Mouse (Mus musculus) v-Abl transformed pro-B cells (cell line): ENCODE results near the gene St8sia1.
"Not testable (repeated sequence)": the region's sequence is repeated elsewhere in the genome, so short reads cannot be mapped to it uniquely, and the experiment has no call there.

Experiments used
- in situ Hi-C, 2 experiments: fragments of 400-800 bp; cut with MboI; formaldehyde crosslinking; loops; one replicate each; pipeline ENCODE4 v1.15.1; 2025; ENCODE audit not compliant: unreplicated experiment in 2 of 2

St8sia1 gene

DNA sequence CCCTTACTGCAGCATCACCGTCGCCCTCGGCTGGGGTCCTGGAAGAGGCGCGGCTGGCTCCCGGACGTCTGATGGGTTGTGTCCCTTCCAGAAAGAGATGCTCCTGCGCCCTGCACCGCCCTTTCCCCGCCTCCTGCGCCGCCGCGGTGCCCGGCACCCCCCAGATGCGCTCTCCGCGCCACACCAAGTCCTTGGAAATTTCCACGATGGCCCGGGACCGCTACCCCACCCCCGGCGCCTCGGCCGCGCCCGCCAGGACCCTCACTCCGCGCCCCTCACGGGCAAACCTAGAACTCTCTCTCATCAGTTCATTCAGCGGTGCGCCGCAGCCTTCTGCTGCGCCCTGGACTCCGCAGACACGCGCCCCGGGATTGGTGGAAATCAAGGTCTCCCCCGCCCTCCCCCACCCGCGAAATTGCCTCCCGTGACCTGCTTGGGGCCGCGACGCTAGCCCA, at the start of gene St8sia1:
Gene St8sia1, minus strand, starts transcription at position 377 of the 455 bp plus-strand sequence.
- in situ Hi-C loops: no loop called here

DNA sequence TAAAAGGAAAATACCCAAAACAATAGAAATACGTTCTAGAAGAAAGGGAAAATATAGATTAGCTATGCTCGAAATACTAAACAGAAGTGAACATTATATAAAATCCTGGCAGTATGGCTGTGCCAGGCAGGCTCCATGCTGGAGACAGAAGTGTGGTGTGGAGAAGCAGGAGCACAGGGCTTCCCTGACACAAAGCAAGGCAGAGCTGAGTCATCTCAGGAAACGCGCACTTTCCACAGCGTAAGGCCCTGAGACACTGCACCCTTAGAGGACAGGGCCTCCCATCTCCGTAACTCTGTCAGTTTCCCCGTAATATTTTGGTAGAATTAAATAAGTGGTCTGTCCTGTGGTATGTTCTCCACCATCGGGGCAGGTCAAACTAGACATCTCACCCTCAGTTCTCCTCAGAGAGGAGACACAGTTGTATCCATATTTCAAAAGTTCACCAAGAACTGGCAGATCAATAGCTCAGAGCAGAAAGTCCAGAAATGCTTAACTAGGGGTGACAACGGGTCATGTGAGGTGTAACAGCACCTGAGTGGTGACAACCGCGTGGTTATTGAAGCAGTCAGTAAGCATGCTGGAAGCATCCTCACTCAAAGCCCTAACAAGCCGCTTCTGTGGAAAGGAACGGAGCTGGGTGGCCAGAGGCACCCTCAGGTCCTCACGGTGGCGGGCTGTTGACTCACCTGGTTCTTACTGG, 48.4 kb upstream of the St8sia1 start:
- in situ Hi-C loops: no loop called here

DNA sequence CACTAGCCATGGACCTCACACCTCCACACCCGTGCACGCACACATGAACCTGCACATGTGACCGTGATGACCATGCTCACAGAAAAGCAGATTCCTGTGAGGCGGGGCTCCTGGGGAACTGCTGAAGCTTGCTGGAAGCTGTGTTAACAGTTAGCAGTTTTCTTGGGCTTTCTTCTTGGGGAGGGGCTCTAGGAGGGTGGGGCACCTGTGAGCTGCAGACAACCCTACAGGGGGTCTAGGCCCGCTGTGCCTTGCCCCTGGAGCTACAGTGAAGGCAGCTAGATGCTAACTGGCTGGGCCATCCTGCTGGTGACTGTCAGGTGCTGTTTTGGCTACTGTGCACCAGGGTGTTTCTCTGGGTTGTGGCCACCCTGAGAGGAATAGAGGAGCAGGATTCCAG, 44.6 kb upstream of the St8sia1 start:
- in situ Hi-C loops: no loop called here

DNA sequence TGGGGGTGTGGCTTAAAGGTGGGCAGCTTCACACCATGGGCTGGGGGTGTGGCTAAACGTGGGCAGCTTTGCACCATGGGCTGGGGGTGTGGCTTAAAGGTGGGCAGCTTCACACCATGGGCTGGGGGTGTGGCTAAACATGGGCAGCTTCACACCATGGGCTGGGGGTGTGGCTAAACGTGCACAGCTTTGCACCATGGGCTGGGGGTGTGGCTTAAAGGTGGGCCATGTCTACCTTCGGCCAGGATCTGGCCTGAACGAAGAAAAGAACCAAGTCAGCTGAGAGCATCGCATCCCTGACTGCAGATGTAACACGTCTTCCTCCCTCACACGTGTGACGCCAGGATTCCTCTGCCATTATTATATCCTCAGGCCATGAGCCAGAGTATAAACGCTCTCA, 41.0 kb upstream of the St8sia1 start:
- in situ Hi-C loops: not testable (repeated sequence)

DNA sequence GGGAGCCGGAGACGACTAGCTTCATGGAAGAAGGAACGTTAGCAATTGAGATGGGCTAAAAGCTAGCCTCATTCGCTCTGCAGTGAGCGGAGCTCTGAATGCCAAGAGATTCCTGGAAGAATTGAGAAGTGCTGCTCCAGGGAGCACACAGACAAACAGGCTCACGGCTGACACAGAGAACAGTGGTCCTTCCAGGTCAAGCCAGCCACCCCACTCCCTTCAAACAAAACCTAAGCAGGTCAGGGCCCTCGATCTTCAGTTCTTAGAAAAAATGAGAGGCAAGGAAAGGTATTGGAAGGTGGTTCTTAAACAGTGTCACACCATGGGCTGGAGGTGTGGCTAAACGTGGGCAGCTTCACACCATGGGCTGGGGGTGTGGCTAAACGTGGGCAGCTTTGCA, 40.5 kb upstream of the St8sia1 start:
- in situ Hi-C loops: no loop called here

DNA sequence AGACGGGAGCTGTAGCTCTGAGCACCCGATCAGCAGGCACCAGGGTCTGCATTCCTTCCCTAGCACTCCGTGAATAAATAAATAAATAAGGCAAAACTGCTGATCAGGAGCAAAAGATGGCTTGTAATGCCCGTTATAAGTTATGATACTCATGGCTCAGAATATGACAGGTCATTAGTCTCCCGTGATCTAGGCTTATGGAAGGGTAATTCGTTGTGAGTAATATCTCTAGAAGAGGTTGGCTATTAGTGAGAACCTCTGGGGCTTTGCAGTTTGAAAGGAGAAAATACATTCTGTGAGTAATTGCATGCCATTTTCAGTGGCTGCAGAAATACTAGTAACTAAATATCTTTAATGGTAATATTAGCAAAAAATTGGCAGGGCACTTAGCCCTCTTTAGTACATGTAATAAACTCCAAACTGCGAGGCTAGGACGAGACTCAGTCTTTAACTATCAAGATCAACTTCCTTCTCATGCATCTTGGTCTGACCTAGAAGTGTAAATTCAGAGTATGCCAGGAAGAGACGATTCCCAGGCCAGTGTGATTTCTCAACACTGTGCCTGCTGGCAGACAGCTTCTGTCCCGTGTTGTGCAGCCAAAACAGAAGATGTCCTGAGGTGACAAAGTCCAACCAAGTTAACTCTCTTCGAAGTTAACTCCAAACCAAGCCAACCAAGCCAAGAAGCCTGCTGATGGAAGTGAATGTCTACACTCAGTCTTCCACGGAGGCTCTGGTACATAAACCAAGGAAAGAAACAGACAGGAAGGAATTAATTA, 34.2 kb upstream of the St8sia1 start:
- in situ Hi-C loops: loop anchor here in 1 of 2 experiments (25.0 kb wide), 1 partner anchor 1964 kb away; no protein-coding TSS in a partner anchor

DNA sequence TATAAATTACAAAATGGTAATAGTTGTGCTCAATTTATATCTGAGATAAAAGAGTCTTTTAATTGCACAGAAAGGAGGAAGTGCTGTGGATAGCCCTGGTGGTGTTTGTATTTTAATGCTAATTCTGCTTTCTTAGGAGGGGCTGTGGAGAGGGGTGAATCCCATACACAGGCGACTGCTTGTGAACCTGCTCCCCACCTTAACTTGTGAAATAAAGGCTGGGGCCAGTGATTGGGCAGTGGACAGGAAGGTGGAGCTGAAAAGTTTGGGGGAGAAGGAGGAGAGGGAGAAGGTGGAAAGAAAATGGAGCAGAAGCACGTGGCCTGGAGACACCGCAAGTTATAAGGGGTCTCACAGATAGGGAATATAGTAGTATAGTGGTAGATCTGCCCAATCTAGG, 32.6 kb upstream of the St8sia1 start:
- in situ Hi-C loops: loop anchor here in 1 of 2 experiments (25.0 kb wide), 1 partner anchor 1965 kb away; no protein-coding TSS in a partner anchor

DNA sequence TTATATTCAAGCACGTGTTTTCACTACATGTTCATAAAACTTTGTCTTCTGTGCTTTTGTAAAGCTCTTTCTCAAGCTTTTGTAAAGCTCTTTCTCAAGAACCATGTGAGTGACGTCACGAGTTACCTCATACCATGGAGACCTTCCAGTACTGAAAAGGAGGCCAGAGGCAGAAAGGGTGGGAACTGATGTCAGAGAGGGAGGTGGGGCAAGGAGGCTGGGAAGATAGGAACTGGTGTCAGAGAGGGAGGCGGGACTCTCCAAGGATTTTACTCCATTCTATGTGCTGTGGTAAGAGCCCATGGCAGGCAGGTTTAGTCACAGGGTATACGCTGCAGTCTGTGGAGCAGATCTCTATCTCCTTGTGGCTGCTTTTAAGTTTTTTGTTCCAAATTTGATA, 31.3 kb upstream of the St8sia1 start:
- in situ Hi-C loops: loop anchor here in 1 of 2 experiments (25.0 kb wide), 1 partner anchor 1967 kb away; no protein-coding TSS in a partner anchor

DNA sequence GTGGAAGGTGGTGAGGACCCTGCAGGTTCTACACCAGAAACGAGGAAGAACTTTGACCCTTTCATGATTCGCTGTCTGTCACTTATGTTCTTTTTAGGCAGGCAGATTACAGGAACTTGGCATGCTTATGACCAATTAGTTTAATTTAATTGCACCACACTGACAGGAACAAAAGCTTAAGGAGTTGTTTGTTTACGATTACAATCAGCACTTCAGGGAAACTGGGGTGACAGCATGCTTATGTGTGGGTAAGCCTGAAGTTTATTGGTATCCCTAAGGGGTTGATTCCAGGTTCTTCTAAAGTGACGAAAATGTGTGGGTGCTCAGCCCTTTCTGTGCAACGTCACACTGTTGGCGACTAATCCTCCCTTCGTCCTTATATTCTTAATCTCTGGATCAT, 30.6 kb upstream of the St8sia1 start:
- in situ Hi-C loops: loop anchor here in 1 of 2 experiments (25.0 kb wide), 1 partner anchor 1967 kb away; no protein-coding TSS in a partner anchor

DNA sequence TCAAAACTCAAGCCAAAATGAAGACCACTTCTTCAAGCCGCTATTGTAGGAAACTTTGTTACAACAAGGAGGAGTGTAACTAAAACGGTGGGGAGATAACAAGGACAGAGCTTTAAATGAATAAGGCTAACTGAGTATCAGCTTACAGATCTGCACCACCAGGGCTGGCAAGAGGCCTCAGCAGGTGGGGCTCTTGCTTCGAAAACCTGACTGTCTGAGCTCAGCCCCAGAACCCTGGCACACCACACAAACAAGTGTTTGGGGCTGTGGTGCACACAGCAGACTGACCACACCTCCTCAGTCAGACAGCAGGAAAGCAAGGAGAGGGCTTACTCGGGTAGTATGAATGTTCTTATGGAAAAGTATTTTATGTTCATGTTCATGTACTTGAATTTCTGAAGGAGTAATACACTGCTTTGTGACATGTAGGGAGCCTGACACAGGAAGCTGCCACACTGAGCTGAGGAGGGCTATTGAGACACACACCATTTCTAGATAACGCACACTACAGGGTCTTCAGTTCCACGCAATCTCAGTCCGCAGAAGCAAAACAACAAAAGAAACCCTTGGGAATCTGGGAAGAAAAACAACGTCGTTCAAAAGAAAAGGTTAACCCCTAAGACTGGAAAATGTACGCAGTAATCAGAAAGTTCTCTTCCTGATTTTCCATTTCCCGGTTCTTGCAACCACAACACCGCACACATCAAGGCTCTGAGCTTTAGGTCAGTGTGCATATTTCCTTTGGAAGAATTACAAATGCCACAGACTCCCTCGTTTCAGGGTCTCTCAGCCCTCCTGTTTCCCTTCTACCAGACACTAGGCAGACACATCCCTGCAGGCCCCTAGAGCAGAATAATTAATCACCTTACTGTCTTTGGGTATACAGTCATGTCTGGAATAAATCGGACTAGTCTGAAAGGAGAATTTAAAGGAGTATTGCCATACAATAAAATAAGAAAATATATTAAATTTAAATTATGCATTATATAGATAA, 29.8 kb upstream of the St8sia1 start:
- in situ Hi-C loops: loop anchor here in 1 of 2 experiments (25.0 kb wide), 1 partner anchor 1968 kb away; no protein-coding TSS in a partner anchor

DNA sequence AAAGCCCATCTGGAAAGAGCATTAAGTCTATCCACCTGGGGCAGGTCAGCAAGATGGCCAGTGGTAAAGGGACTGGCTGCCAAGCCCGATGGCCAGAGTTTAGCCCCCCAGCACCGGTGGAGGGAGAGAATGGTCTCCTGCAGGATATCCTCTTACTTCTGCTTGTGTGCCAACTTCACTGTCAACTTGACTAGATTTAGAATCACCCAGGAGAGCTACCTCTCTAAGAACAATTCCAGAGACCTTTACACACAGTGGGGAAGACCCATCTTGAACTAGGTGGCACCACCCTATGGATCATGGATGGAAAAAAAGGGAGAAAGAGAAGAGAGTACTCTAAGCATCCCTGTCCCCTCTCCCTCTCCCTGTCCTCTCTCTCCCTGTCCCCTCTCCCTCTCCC, 28.7 kb upstream of the St8sia1 start:
- in situ Hi-C loops: loop anchor here in 1 of 2 experiments (25.0 kb wide), 1 partner anchor 1969 kb away; no protein-coding TSS in a partner anchor

DNA sequence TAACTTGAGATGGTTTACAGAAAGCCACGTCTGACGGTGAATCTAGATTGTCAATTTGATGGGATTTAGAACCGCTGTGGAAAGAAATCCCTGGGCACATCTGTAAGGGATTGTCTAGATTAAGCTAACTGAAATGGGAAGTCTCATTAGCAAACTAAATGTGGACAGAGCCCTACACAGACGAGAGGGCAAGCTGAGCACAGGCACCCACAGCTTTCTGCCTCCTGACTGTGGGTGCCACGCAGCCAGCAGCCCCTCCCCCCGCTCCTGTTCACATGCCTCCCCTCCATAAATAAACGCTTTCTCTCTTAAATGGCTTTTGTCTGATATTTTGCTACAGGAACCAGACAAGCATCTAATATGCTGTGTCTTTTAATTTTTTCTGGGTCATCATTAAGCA, 27.8 kb upstream of the St8sia1 start:
- in situ Hi-C loops: loop anchor here in 1 of 2 experiments (25.0 kb wide), 1 partner anchor 1970 kb away; no protein-coding TSS in a partner anchor

DNA sequence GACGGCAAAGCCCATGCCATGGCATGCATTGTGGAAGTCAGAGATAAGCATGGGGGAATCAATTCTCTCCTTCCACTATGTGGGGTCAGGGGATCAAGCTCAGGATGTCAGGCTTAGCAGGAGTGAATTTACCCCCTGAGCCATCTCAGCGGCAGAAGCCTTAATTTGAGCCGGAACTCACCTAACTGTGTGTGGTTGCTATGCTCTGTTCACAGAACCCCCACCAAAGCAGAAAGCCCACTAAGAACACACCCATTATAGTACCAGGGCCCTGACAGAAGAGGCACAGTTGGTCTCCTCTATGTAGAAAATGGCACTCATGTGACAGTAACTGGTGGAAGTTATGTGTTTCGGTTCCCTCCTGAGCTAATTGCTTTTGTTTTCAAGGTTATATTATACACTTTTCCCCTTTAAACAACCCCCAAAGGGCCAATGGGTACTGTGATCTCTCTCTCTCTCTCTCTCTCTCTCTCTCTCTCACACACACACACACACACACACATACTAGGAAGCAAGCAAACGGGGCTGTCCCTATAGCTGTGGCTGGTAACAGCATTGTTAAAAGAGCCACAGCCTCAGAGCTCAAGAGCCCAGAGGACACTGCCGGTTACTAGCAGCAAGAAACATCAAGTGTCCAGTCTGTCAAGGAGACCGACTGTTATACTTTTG, 27.3 kb upstream of the St8sia1 start:
- in situ Hi-C loops: loop anchor here in 1 of 2 experiments (25.0 kb wide), 1 partner anchor 1971 kb away; no protein-coding TSS in a partner anchor

DNA sequence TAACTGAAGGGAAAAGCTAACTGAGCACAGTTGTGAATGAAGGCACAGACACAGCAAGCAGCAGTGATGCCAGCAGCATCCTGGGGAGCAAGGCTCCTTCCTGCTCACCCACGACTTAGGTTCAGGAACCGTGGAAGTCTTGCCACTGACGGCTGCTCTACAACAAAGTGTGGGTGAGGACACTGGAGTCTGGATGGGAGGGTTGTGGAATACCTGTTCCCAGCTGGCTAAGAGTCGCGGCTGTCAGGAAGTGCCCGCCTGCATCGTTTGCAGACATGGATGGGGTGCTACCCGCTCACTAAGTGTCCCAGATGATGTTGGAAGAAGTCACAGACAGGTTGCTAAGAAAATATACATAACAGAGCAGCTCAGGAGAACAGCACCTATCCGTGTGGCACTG, 26.3 kb upstream of the St8sia1 start:
- in situ Hi-C loops: loop anchor here in 1 of 2 experiments (25.0 kb wide), 1 partner anchor 1972 kb away; no protein-coding TSS in a partner anchor

DNA sequence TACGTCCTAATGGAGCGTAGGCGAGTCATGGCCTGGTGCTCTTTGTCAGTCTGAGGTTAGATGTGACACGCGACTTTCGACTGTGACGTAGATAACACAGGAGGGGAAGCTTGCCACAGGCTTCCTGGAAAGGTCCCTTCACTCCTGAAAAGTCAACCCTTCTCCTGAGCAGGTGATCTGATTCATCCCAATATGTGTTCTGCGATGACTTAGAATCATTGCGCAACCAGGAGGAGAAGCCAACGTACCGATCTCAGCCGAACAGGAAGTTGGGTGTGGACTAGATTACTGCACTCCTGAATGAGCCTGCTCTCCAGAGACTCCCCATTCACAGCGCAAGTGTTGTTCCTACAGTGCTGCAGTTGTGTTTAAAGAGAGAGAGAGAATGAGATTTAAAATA, 25.2 kb upstream of the St8sia1 start:
- in situ Hi-C loops: loop anchor here (5.0 to 25.0 kb wide), 3 partner anchors 188 to 1973 kb away; no protein-coding TSS in a partner anchor

DNA sequence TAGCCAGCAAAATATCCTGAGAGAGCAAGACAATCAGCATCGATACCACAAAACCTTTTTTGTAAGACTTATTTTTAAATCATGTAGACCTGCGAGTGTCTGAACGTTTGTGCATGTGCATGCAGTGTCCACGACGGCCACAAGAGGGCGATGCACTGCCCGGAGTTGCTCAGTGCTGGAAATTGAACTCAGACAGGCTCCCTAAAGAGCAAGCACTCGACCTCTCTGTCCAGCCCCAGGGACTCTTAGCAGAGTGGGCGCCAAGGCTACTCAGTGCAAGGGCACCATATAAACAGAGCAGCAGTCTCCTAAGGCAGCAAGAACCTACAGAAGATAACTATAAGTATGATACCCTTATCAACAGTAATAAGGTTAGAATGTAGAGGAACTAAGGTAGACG, 24.5 kb upstream of the St8sia1 start:
- in situ Hi-C loops: loop anchor here (5.0 to 25.0 kb wide), 3 partner anchors 189 to 1974 kb away; no protein-coding TSS in a partner anchor

DNA sequence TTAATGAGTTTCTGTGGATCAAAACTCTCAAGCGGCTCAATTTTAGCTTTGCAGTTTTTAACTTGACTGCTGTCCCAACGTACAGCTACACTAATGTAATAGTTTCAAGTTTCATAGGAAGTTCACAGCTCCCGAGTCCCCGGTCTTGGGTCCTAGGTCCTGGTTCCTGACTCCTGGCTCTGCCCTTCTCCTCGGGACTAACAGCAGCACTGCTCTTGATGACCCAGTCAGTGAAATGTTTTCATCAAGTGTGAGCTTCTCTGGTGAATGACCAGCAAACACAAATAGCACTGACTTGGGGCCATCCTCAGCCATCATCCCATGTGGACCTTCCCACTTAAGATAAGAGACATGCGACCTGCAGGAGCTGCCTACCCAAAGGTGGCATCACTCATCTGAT, 24.0 kb upstream of the St8sia1 start:
- in situ Hi-C loops: loop anchor here (5.0 to 25.0 kb wide), 3 partner anchors 189 to 1974 kb away; no protein-coding TSS in a partner anchor

DNA sequence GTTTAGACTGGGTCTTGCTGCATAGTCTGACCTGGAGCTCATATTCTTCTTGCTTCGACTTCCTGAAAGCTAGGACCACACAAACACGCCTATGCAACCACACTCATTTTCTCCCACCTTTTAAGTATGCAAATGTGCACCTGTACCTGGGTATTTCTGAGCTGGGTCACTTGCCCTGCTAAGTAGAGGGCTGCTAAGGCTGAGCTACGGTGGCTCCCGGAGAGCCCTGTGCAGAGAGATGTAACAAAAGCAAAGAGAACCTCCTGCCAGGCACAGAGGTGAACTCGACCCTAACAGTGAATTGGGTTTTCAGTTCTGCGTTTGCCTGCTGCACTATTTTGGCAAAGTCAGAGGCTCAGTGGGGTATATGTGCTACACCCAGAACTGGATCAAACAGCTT, 23.4 kb upstream of the St8sia1 start:
- in situ Hi-C loops: loop anchor here (5.0 to 25.0 kb wide), 3 partner anchors 190 to 1975 kb away; no protein-coding TSS in a partner anchor

DNA sequence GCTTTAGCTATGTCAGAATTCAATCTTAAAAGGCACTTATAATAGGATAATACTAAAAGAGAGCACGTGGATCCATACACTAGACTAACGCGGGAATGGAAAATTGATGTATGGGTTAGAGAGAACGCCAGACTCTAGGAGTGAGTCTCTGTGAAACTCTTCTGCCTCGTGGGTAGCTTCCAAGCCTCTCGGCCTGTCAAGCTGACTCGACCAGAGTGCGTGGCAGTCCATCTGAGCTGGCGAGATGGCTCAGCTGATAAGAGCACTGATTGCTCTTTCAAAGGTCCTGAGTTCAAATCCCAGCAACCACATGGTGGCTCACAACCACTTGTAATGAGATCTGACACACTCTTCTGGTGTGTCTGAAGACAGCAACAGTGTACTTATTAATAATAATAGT, 22.5 kb upstream of the St8sia1 start:
- in situ Hi-C loops: loop anchor here (5.0 to 25.0 kb wide), 3 partner anchors 191 to 1976 kb away; no protein-coding TSS in a partner anchor
